Mouse (Mus musculus): ENCODE data around the gene 1500015O10Rik.

1500015O10Rik gene

DNA sequence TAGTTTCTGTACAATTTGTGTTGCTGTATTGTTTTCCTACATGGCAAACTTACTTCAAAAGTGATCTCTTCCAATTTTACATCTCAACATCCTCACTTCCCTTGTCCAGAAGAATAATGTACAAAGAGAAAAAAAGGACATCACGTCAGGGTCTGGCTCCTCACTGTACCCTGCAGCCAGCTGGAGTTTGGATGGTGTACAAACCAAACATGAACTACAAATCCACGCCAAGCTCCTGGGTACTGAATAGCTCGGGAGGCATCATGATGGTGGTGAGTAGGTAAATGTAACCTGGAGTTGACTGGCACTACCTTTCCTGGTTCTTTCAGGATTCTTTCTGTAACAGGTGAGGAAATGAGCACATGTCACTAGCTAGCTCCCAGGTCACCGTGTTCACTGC is 43.7 kb downstream of the 1500015O10Rik start:
- no peak for DNase-seq (ENCODE audit: low read depth, low spot score)

DNA sequence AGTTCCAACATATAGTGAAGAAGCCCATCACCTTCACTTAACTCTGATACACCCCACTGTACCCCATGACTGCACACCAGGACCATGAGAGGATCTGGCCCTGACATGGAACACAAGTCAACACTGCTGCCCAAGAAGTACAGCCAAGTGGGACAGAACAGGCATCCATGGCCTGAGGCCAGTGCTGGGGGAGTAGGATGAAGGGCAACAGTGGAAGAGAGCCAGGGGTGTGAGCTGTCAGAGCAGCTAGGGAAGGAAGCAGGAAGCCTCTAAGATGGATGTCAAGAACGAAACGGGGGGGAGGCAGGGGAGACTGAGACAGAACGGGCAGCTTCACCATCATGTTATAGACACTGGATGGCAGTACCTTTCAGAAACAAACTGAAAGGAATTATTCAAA is 45.7 kb downstream of the 1500015O10Rik start:
- no peak for DNase-seq (ENCODE audit: low read depth, low spot score)

DNA sequence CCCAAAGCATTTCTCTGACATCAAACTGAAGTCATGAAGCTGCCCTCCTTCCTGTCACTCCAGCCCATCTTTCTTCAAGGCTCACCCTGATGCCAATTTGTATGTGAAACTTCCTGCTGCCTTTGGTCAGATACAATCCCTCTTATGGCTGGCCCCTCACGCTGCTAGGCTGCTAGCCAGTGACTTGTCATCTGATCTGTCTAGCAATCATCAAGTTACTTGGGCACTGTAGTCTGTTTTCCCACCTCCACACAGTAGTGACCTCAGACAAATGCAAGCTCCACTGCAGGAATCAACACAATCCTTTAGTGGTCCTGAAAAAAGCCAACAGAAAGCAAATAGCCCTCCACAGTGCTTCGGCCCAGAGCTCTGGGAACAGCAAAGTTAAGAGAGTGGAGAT is 50.8 kb downstream of the 1500015O10Rik start:
- no peak for DNase-seq (ENCODE audit: low read depth, low spot score)

DNA sequence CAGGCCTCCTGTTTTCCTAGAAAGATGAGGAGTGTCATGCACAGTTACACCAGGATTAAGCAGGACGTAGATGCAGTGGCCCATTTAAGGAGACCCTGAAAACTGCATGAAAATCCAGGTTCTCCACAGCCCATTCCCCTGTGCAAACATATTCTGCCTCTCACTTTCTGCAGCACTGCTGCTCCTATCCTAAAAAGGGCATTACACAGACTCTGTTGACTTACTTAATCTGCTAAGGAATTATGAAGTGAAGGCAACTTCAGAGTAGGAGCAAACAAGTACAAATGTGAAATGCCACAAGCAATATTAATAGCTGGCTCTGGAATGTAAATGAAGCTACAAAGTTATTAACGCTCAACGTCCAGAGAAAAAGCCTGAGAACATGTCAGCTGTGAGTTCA is 51.3 kb downstream of the 1500015O10Rik start:
- DNase-seq (ENCODE audit: low read depth, low spot score) = no peak

DNA sequence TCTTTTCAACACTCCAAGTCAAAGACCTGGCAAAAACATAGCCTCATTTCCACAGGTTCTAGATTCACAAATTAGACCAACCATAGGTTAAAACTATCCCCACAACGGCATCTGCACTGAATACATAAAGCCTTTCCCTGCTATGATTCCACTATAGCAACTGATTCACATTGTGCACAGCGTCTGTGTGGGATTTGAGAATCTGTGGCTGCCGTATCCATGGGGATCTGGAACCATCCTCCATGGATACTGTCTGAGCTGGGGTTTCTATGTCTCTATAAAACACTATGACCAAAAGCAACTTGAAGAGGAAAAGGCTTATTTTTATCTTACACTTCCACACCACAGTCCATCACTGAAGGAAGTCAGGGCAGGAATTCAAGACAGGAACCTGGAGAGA is 52.3 kb downstream of the 1500015O10Rik start:
- DNase-seq (ENCODE audit: low read depth, low spot score) = no peak

DNA sequence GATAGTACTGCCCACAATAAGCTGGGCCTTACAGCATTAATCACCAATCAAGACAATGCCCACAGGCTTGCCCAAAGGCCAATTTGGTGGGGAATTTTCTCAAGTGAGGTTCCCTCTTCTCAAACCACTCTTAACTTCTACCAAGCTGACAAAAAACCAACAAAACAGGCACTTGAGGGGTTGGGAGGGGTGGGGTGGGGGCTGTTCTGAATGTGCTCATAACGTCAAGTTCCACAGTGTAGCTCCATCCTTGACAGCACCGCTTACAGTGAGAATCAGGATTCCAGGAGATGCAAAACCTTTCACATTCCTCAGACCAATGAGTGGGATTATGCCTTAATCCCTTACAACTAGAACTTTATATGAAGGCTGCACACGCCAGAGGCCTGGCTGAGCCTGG is 52.8 kb downstream of the 1500015O10Rik start:
- no peak for DNase-seq (ENCODE audit: low read depth, low spot score)

DNA sequence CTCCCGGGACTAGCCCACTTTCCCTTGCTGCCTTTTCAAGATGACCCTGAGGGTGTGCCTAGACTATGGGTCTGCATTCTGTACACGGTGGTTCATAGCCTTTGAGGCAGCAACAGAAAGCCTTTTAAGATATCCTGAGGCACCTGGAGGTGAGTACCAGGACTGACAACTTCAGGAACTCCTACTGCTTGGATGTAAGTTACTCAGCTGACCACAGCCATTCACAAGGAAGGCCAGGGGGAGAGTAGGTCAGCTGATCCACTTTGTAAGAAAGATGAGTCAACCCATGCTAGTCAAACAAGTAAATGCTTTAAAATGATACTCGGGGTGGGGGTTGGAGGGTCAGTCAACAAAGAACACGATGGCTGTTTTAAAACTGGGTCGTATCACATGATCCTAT is 54.9 kb downstream of the 1500015O10Rik start:
- DNase-seq (ENCODE audit: low read depth, low spot score) = no peak

DNA sequence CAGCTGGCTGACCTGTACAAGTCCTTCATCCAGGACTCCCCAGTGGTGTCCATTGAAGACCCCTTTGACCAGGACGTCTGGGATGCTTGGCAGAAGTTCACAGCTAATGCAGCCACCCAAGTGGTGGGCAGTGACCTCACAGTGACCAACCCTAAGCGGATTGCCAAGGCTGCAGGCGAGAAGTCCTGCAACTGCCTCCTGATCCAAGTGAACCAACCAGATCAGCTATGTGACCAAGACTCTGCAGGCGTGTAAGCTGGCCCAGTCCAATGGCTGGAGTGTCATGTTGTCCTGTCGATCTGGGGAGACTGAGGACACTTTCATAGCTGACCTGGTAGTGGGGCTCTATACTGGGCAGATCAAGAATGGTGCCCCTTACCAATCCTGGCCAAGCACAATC is 56.3 kb downstream of the 1500015O10Rik start:
- DNase-seq (ENCODE audit: low read depth, low spot score) = no peak

DNA sequence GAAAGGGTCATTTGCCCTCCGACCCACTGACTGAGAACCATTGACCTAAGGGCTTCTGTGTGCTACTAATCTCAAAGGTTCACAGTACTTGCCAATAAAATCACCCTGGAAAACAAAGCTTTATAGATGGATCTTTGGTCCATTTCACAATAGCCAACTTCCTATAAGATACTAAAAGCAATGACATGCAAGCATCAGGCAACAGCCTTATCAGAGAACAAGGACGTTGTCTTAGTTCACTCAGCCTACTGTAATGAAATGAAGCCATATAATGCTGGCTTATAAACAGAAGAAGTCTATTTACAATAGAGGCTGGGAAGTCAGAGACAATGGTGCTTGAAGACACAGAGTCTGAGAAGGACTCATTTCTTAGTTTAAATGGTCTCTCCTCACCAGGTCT is 59.4 kb downstream of the 1500015O10Rik start:
- no peak for DNase-seq (ENCODE audit: low read depth, low spot score)
